ENCODE assay signal across 8 mouse cellular contexts in the genomic region with DNA sequence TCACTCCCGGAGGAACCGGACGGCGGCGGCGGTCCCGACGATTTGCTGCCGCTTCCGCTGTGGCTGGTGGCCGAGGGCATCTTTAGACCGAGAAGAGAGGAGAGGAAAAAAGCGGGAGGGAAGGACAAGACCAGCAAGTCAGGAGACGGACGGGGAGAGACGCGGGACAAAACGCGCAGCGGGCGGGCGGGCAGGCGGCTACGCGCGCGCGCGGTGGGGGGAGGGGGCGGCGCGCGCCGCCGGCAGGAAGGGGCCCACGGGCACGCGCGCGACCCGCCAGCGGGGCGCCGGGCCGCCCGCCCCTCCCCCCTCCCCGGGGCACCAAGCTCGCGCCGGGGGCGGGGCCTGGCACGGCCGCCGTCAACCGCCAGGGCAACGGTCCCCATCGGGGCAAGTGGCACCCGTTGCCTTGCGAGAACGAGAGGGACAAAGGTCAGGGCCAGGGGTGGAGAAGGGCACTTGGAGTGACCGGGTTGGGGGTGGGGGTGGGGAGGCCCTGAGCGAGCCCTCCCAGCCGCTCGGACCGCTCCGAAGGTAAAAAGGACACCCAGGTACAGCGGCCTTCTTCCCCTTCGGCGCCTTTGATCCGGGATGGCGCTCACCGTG. TPM values are rescaled to one million over a fixed set of nuclear protein-coding genes. Genes with fewer than 3 reads are reported as not detected.
DNase-seq lines count a peak whose midpoint lies in the region; ATAC-seq and TF ChIP-seq lines count a peak whose summit lies in the region.

No protein-coding gene starts in this region.

- H3K4me3 ChIP-seq in embryonic facial prominence, embryonic 12.5 days, result peak overlapping the region; percentile 86
- peak overlapping the region; percentile 92 for H3K4me3 ChIP-seq in heart, adult 2 months
- H3K4me3 ChIP-seq in kidney, embryonic 15.5 days (replicated peaks), result peak overlapping the region; percentile 97
- H3K4me3 ChIP-seq in limb, embryonic 15.5 days, result peak overlapping the region; percentile 88
- peak overlapping the region; percentile 99 for H3K4me3 ChIP-seq in midbrain, embryonic 16.5 days (ENCODE audit: low read depth, low read length)

- H3K27me3 ChIP-seq in embryonic facial prominence, embryonic 12.5 days, result no peaks in the 10 kb centered on the region
- H3K27me3 ChIP-seq in heart, adult 2 months (ENCODE audit: control insufficient read depth, insufficient read depth, low read length), result no peaks in the 10 kb centered on the region
- H3K27me3 ChIP-seq in kidney, embryonic 15.5 days, result no peaks in the 10 kb centered on the region
- H3K27me3 ChIP-seq in limb, embryonic 15.5 days, result no peaks in the 10 kb centered on the region
- no peaks in the 10 kb centered on the region for H3K27me3 ChIP-seq in midbrain, embryonic 16.5 days (ENCODE audit: control insufficient read depth, insufficient read depth, low read depth, low read length)

- peak overlapping the region; percentile 98 for H3K9ac ChIP-seq in embryonic facial prominence, embryonic 12.5 days
- H3K9ac ChIP-seq in heart, adult 2 months (ENCODE audit: low read depth, low read length), result peak overlapping the region; percentile 85
- peak overlapping the region; percentile 97 for H3K9ac ChIP-seq in kidney, embryonic 15.5 days
- H3K9ac ChIP-seq in limb, embryonic 15.5 days, result peak overlapping the region; percentile 97
- peak overlapping the region; percentile 98 for H3K9ac ChIP-seq in midbrain, embryonic 16.5 days (ENCODE audit: low read depth, low read length)

- H3K79me2 ChIP-seq in heart, adult 2 months (replicated peaks; ENCODE audit: control insufficient read depth, insufficient read depth, low read length), result no peaks in the 10 kb centered on the region

- DNase-seq in 3T3-L1 (ENCODE audit: low read depth, low spot score), result peak; percentile 69
- DNase-seq in adrenal gland, postnatal 10 days, result peak; percentile 94
- peak; percentile 88 to 90 for DNase-seq in heart, adult 2 months
- DNase-seq in spleen, postnatal 36 days (ENCODE audit: low spot score in 2 of 2), result peak; percentile 78 to 81

- WGBS in embryonic facial prominence, embryonic 12.5 days, result under 1% methylated on average over 32 of the region's 72 CpGs
- under 1% methylated on average over 64 of the region's 72 CpGs for WGBS in heart, adult 2 months
- WGBS in kidney, embryonic 15.5 days, result under 1% methylated on average over 58 of the region's 72 CpGs
- under 1% methylated on average over 48 of the region's 72 CpGs for WGBS in limb, embryonic 15.5 days
- under 1% methylated on average over 28 of the region's 72 CpGs for WGBS in midbrain, embryonic 16.5 days

- H3K4me1 ChIP-seq in embryonic facial prominence, embryonic 12.5 days, result peaks cover 18% of the 10 kb centered on the region
- no peaks in the 10 kb centered on the region; the same call in 1 of the 2 replicates for H3K4me1 ChIP-seq in heart, adult 2 months (ENCODE audit: control insufficient read depth, insufficient read depth, low read length)
- H3K4me1 ChIP-seq in kidney, embryonic 15.5 days, result peaks cover 30% of the 10 kb centered on the region
- peaks cover 16% of the 10 kb centered on the region for H3K4me1 ChIP-seq in limb, embryonic 15.5 days
- H3K4me1 ChIP-seq in midbrain, embryonic 16.5 days (ENCODE audit: control insufficient read depth, insufficient read depth, low read length), result peaks cover 21% of the 10 kb centered on the region

- H3K4me2 ChIP-seq in embryonic facial prominence, embryonic 12.5 days (replicated peaks), result peak overlapping the region; percentile 56
- peak overlapping the region; percentile 66 for H3K4me2 ChIP-seq in kidney, embryonic 15.5 days
- peak overlapping the region; percentile 67 for H3K4me2 ChIP-seq in limb, embryonic 15.5 days
- peak overlapping the region; percentile 75 for H3K4me2 ChIP-seq in midbrain, embryonic 16.5 days (ENCODE audit: low read length)

- peak overlapping the region; percentile 100 for H3K27ac ChIP-seq in embryonic facial prominence, embryonic 12.5 days
- peak overlapping the region; percentile 99 for H3K27ac ChIP-seq in heart, adult 2 months
- peak overlapping the region; percentile 100 for H3K27ac ChIP-seq in kidney, embryonic 15.5 days
- H3K27ac ChIP-seq in limb, embryonic 15.5 days, result peak overlapping the region; percentile 100
- peak overlapping the region; percentile 100 for H3K27ac ChIP-seq in midbrain, embryonic 16.5 days (ENCODE audit: low read length)

- peak; percentile 46 for TF ChIP-seq CTCF in heart, adult 2 months (IDR thresholded peaks at IDR 0.05)

- TF ChIP-seq EP300 in heart, adult 2 months (IDR thresholded peaks at IDR 0.05; ENCODE audit: insufficient read depth, low read depth, low read length), result no peak

- intact Hi-C loops in heart, adult 2 months (cut with DNase I), result loop anchor here (1.0 to 10.0 kb wide), 5 partner anchors 36 to 312 kb away; partner anchors contain the start of genes Abtb2, Cat and Nat10

- H3K9me3 ChIP-seq in embryonic facial prominence, embryonic 12.5 days, result no peaks in the 10 kb centered on the region
- H3K9me3 ChIP-seq in kidney, embryonic 15.5 days (replicated peaks), result no peaks in the 10 kb centered on the region
- H3K9me3 ChIP-seq in limb, embryonic 15.5 days, result no peaks in the 10 kb centered on the region
- no peaks in the 10 kb centered on the region for H3K9me3 ChIP-seq in midbrain, embryonic 16.5 days (replicated peaks; ENCODE audit: control insufficient read depth, low read length, poor library complexity, severe bottlenecking)

- TF ChIP-seq POLR2A in heart, adult 2 months (IDR thresholded peaks at IDR 0.05; ENCODE audit: insufficient read depth, low read depth, low read length), result 0 out of 2 replicates have a peak, but pooled peaks have one; percentile 21

- no peak; the same call in 1 of the 2 replicates for ATAC-seq in embryonic facial prominence, embryonic 12.5 days (ENCODE audit: insufficient number of reproducible peaks, insufficient read depth, low FRiP score, low TSS enrichment)
- ATAC-seq in kidney, embryonic 15.5 days (replicated peaks; ENCODE audit: low FRiP score), result peak; percentile 73
- ATAC-seq in limb, embryonic 15.5 days (ENCODE audit: insufficient number of reproducible peaks, low FRiP score, low TSS enrichment, low read depth), result peak; percentile 67
- ATAC-seq in midbrain, embryonic 16.5 days, result peak; percentile 56

- peaks cover 17% of the 10 kb centered on the region for H3K36me3 ChIP-seq in embryonic facial prominence, embryonic 12.5 days
- H3K36me3 ChIP-seq in heart, adult 2 months (ENCODE audit: control insufficient read depth, insufficient read depth, low read length), result peaks cover 17% of the 10 kb centered on the region
- H3K36me3 ChIP-seq in kidney, embryonic 15.5 days, result peaks cover 19% of the 10 kb centered on the region
- H3K36me3 ChIP-seq in limb, embryonic 15.5 days, result peaks cover 13% of the 10 kb centered on the region
- H3K36me3 ChIP-seq in midbrain, embryonic 16.5 days (ENCODE audit: control insufficient read depth, insufficient read depth, low read length), result no peaks in the 10 kb centered on the region; the same call in 1 of the 2 replicates

RNA-seq across cellular contexts. Expression of gene Caprin1, which starts 0.5 kb away (rescaled TPM):
- 100 to 1,000 TPM; 354 to 414 TPM for total RNA-seq in adrenal gland, postnatal 10 days (2021)
- polyA plus RNA-seq in embryonic facial prominence, embryonic 12.5 days (2016; fragmentation: Nextera tagmentation; extraction: Ambion mirVana), result 458 and 465 TPM in 2 replicates
- total RNA-seq in heart, adult 2 months (2021), result 100 to 1,000 TPM; 190 to 204 TPM
- polyA plus RNA-seq in heart, adult 2 months (2012; rRNA removed), result 56.1 and 94.6 TPM in 2 replicates
- polyA plus RNA-seq in kidney, embryonic 15.5 days (2015; fragmentation: Nextera tagmentation; extraction: Ambion mirVana), result 330 and 337 TPM in 2 replicates
- polyA plus RNA-seq in limb, embryonic 15.5 days (2015; fragmentation: Nextera tagmentation; extraction: Ambion mirVana), result 231 and 235 TPM in 2 replicates
- polyA plus RNA-seq in midbrain, embryonic 16.5 days (2015; fragmentation: Nextera tagmentation; extraction: Ambion mirVana), result 337 and 370 TPM in 2 replicates

RNA-seq across cellular contexts. Expression of gene Nat10, which starts 35.9 kb away (rescaled TPM):
- 10 to 100 TPM; 28.3 to 49.3 TPM for total RNA-seq in adrenal gland, postnatal 10 days (2021)
- 29.2 and 30.7 TPM in 2 replicates for polyA plus RNA-seq in embryonic facial prominence, embryonic 12.5 days (2016; fragmentation: Nextera tagmentation; extraction: Ambion mirVana)
- total RNA-seq in heart, adult 2 months (2021), result 10 to 100 TPM; 14.0 to 14.2 TPM
- 26.1 and 30.4 TPM in 2 replicates for polyA plus RNA-seq in heart, adult 2 months (2012; rRNA removed)
- 25.3 and 27.4 TPM in 2 replicates for polyA plus RNA-seq in kidney, embryonic 15.5 days (2015; fragmentation: Nextera tagmentation; extraction: Ambion mirVana)
- 23.9 and 25.2 TPM in 2 replicates for polyA plus RNA-seq in limb, embryonic 15.5 days (2015; fragmentation: Nextera tagmentation; extraction: Ambion mirVana)
- 20.0 and 20.2 TPM in 2 replicates for polyA plus RNA-seq in midbrain, embryonic 16.5 days (2015; fragmentation: Nextera tagmentation; extraction: Ambion mirVana)
